In genomic region chr7:75352777-75353374, GRCm38 (mm10) we compare ENCODE assay signal across 12 mouse cellular contexts. TPM values are rescaled to one million over a fixed set of nuclear protein-coding genes. Genes with fewer than 3 reads are reported as not detected.
"Had no signal": no experiment of that assay in that cellular context is flagged by ENCODE, and none has a peak within 500 bp of the region (broad histone marks: within the 10 kb centered on the region; RNA-seq: fewer than 3 reads in every experiment).

No protein-coding gene starts in this region.

- H3K4me3 ChIP-seq: layer of hippocampus, adult 2 months; liver, embryonic 13.5 days had no signal

- H3K36me3 ChIP-seq: liver, embryonic 13.5 days had no signal

- ATAC-seq: hindbrain, embryonic 16.5 days; intestine, postnatal 0 days had no signal

- H3K9ac ChIP-seq: liver, embryonic 13.5 days had no signal

- H3K9me3 ChIP-seq: liver, embryonic 13.5 days had no signal

- DNase-seq: kidney, adult 2 months; kidney, postnatal 25 days; layer of hippocampus, adult 9-11 months; liver, embryonic 13.5 days; midbrain, embryonic 14.5 days; thymus, postnatal 25 days had no signal

- H3K27ac ChIP-seq: kidney, postnatal 0 days; layer of hippocampus, adult 2 months; liver, embryonic 13.5 days; macrophage had no signal

- H3K4me2 ChIP-seq: liver, embryonic 13.5 days had no signal

- H3K27me3 ChIP-seq: liver, embryonic 13.5 days had no signal

RNA-seq across cellular contexts. Expression of gene Sv2b, which starts 43.8 kb away (rescaled TPM):
- polyA plus RNA-seq: kidney, adult 2 months; liver, adult 2 months; macrophage had no signal
